Mouse (Mus musculus) testis, adult 2 months (tissue): ENCODE data around the gene Atg101.

ENCODE experiments used
- CTCF ChIP-seq: fragments of 200-500 bp; IDR thresholded peaks from 2 replicates; pipeline ENCODE4 v1.5.1; 2012; ENCODE audit warnings: low read depth, mild to moderate bottlenecking, inconsistent platforms, low read length, moderate library complexity; ENCODE audit not compliant: control insufficient read depth, insufficient read depth, insufficient replicate concordance
- POLR2A ChIP-seq: fragments of 200-500 bp; IDR thresholded peaks from 2 replicates; pipeline ENCODE4 v1.6.1; 2012; ENCODE audit warnings: low read depth, mild to moderate bottlenecking, inconsistent platforms, low read length, moderate library complexity; ENCODE audit not compliant: control insufficient read depth

DNA sequence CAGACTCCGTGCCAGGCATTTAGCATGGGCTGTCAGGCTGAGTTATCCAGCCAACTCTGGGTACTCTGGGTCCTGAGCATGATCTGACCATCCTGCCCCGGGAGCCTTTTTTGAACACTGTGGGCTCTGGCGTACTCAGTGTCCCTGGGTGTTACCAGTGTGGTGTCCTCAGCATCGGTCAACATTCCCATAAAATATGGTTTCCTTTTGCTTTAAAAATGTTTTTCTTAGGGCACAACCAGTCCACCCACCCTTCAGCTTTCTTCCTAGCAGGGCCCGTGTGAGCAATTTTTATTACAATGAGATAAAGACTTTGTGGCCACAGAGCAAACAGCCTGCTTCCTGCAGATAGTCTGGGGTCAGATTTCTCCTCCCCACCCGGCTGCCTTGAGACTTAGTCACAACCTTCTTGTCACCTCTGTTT is 36.6 kb downstream of the Atg101 start:
- no peak for TF ChIP-seq CTCF
- no peak for TF ChIP-seq POLR2A
